Mouse (Mus musculus) limb, embryonic 11.5 days (tissue): ENCODE measurements around the gene Daglb. TPM values are rescaled to one million over a fixed set of nuclear protein-coding genes. Genes with fewer than 3 reads are reported as not detected.

Source experiments
- ATAC-seq: fragments of 200-750 bp; cut with Nextera tagmentation; 2 replicates; pipeline ENCODE4 v1.8.0; 2017; ENCODE audit warnings: low read depth; ENCODE audit not compliant: insufficient number of reproducible peaks, low FRiP score, low TSS enrichment
- DNase-seq: peaks from one replicate; pipeline ENCODE4 v3.0.0-alpha.2; 2015; ENCODE audit warnings: low spot score
- H3K27ac ChIP-seq: fragments of 300-500 bp; sonication (generic); replicated peaks from 2 replicates; pipeline ENCODE4 v1.5.1; 2014; ENCODE audit warnings: low read depth, mild to moderate bottlenecking, low read length
- H3K27me3 ChIP-seq: fragments of 300-500 bp; sonication (generic); 2 replicates; pipeline ENCODE4 v1.6.1; 2014; ENCODE audit warnings: mild to moderate bottlenecking, low read length, mixed read lengths; ENCODE audit not compliant: control insufficient read depth, insufficient read depth
- H3K36me3 ChIP-seq: fragments of 300-500 bp; sonication (generic); 2 replicates; pipeline ENCODE4 v1.6.1; 2014; ENCODE audit warnings: mild to moderate bottlenecking, low read length, moderate library complexity, mixed read lengths; ENCODE audit not compliant: control insufficient read depth, insufficient read depth
- H3K4me1 ChIP-seq: fragments of 300-500 bp; sonication (generic); 2 replicates; pipeline ENCODE4 v1.6.1; 2014; ENCODE audit warnings: low read length, mixed read lengths; ENCODE audit not compliant: control insufficient read depth, insufficient read depth
- H3K4me2 ChIP-seq: fragments of 300-500 bp; sonication (generic); 2 replicates; pipeline ENCODE4 v1.6.1; 2014; ENCODE audit warnings: low read depth, mild to moderate bottlenecking, moderate library complexity; ENCODE audit not compliant: severe bottlenecking
- H3K4me3 ChIP-seq: fragments of 300-500 bp; sonication (generic); 2 replicates; pipeline ENCODE4 v1.5.1; 2014; ENCODE audit warnings: low read depth, low read length
- H3K9ac ChIP-seq: fragments of 300-500 bp; sonication (generic); 2 replicates; pipeline ENCODE4 v1.6.1; 2014; ENCODE audit warnings: mild to moderate bottlenecking, low read length
- H3K9me3 ChIP-seq: fragments of 300-500 bp; sonication (generic); 2 replicates; pipeline ENCODE4 v1.6.1; 2016; ENCODE audit warnings: low read length; ENCODE audit not compliant: control insufficient read depth
- WGBS: fragments of 180-500 bp; shearing (Covaris S2); extraction: QIAGEN DNeasy Blood & Tissue Kit; methylation state at CpG from one replicate; pipeline ENCODE4 v1.1.7; 2014; 5-methylcytosine and 5-hydroxymethylcytosine counted together
- polyA plus RNA-seq: library from polyadenylated mRNA; unstranded; fragments of >200 nt; fragmentation: Nextera tagmentation; extraction: Ambion mirVana; gene quantifications from 2 replicates; pipeline ENCODE4 v1.2.1, GENCODE M21; 2014

The Daglb gene
- polyA plus RNA-seq, 1 experiment from 2014 or later = 9.4 TPM

GRCm38 (mm10) chr5:143502899-143503557, 38.6 kb downstream of the Daglb start:
- ATAC-seq (no peak), DNase-seq (no peak)
- Histone ChIP-seq H3K4me1 (no peaks in the 10 kb centered on the region), H3K9ac (no peak overlapping the region), H3K4me2 (no peak overlapping the region), H3K9me3 (no peaks in the 10 kb centered on the region), H3K4me3 (no peak overlapping the region), H3K27ac (no peak overlapping the region), H3K36me3 (peaks cover 11% of the 10 kb centered on the region), H3K27me3 (no peaks in the 10 kb centered on the region)
- WGBS = 92% methylated on average over 19 of the region's 19 CpGs

- H3K9me3 ChIP-seq = no peaks in the 10 kb centered on the region
- H3K27me3 ChIP-seq = no peaks in the 10 kb centered on the region
- no peak overlapping the region for H3K4me2 ChIP-seq
- no peak overlapping the region for H3K9ac ChIP-seq
- no peak overlapping the region for H3K27ac ChIP-seq
- WGBS = 95% methylated on average over 6 of the region's 6 CpGs
- ATAC-seq (no peak), DNase-seq (no peak)
- no peaks in the 10 kb centered on the region for H3K4me1 ChIP-seq
- H3K36me3 ChIP-seq = peaks cover 17% of the 10 kb centered on the region
- no peak overlapping the region for H3K4me3 ChIP-seq
Observed at GRCm38 (mm10) chr5:143503740-143504139, 39.4 kb downstream of the Daglb start.

GRCm38 (mm10) chr5:143504453-143504852, 40.1 kb downstream of the Daglb start:
- 75% methylated on average over 3 of the region's 3 CpGs for WGBS
- H3K9ac ChIP-seq = no peak overlapping the region
- no peak overlapping the region for H3K4me2 ChIP-seq
- no peak overlapping the region for H3K27ac ChIP-seq
- H3K4me3 ChIP-seq = no peak overlapping the region
- no peaks in the 10 kb centered on the region for H3K27me3 ChIP-seq
- no peak for ATAC-seq
- DNase-seq = peak; percentile 37
- no peaks in the 10 kb centered on the region for H3K9me3 ChIP-seq
- no peaks in the 10 kb centered on the region for H3K4me1 ChIP-seq
- peaks cover 17% of the 10 kb centered on the region for H3K36me3 ChIP-seq

GRCm38 (mm10) chr5:143505056-143505455, 40.7 kb downstream of the Daglb start:
- 93% methylated on average over 8 of the region's 8 CpGs for WGBS
- no peak for ATAC-seq
- H3K27ac ChIP-seq = no peak overlapping the region

GRCm38 (mm10) chr5:143505545-143505944, 41.2 kb downstream of the Daglb start:
- H3K4me1 ChIP-seq = no peaks in the 10 kb centered on the region
- H3K9me3 ChIP-seq = no peaks in the 10 kb centered on the region
- H3K27me3 ChIP-seq = no peaks in the 10 kb centered on the region
- H3K27ac ChIP-seq = no peak overlapping the region
- 91% methylated on average over 7 of the region's 7 CpGs for WGBS
- ATAC-seq = no peak
- peaks cover 19% of the 10 kb centered on the region for H3K36me3 ChIP-seq
- DNase-seq = no peak
- no peak overlapping the region for H3K9ac ChIP-seq
- no peak overlapping the region for H3K4me2 ChIP-seq
- no peak overlapping the region for H3K4me3 ChIP-seq

More at GRCm38 (mm10) chr5:143505056-143505455, 40.7 kb downstream of the Daglb start:
- peaks cover 19% of the 10 kb centered on the region for H3K36me3 ChIP-seq
- H3K4me3 ChIP-seq = no peak overlapping the region
- H3K9ac ChIP-seq = no peak overlapping the region
- no peak for DNase-seq
- H3K4me2 ChIP-seq = no peak overlapping the region
- no peaks in the 10 kb centered on the region for H3K4me1 ChIP-seq
- H3K27me3 ChIP-seq = no peaks in the 10 kb centered on the region
- H3K9me3 ChIP-seq = no peaks in the 10 kb centered on the region

- Histone ChIP-seq H3K9me3 (no peaks in the 10 kb centered on the region), H3K36me3 (peaks cover 28% of the 10 kb centered on the region), H3K27ac (no peak overlapping the region), H3K4me3 (no peak overlapping the region), H3K4me1 (no peaks in the 10 kb centered on the region), H3K27me3 (no peaks in the 10 kb centered on the region), H3K4me2 (no peak overlapping the region), H3K9ac (no peak overlapping the region)
- WGBS = 85% methylated on average over 9 of the region's 9 CpGs
- DNase-seq (no peak), ATAC-seq (no peak)
Observed at GRCm38 (mm10) chr5:143509294-143509693, 44.9 kb downstream of the Daglb start.

GRCm38 (mm10) chr5:143509737-143510136, 45.4 kb downstream of the Daglb start:
- no peak for ATAC-seq
- Histone ChIP-seq H3K4me1 (no peaks in the 10 kb centered on the region), H3K27ac (no peak overlapping the region), H3K4me3 (no peak overlapping the region), H3K9me3 (no peaks in the 10 kb centered on the region), H3K4me2 (no peak overlapping the region), H3K9ac (no peak overlapping the region), H3K27me3 (no peaks in the 10 kb centered on the region), H3K36me3 (peaks cover 30% of the 10 kb centered on the region)
- 86% methylated on average over 11 of the region's 11 CpGs for WGBS
- no peak for DNase-seq

- Histone ChIP-seq H3K4me1 (no peaks in the 10 kb centered on the region), H3K9me3 (no peaks in the 10 kb centered on the region), H3K4me3 (no peak overlapping the region), H3K36me3 (peaks cover 37% of the 10 kb centered on the region), H3K27ac (no peak overlapping the region), H3K9ac (no peak overlapping the region), H3K27me3 (no peaks in the 10 kb centered on the region), H3K4me2 (no peak overlapping the region)
- WGBS = 87% methylated on average over 4 of the region's 4 CpGs
- DNase-seq (no peak), ATAC-seq (no peak)
Observed at GRCm38 (mm10) chr5:143511577-143511976, 47.2 kb downstream of the Daglb start.

- H3K9me3 ChIP-seq = no peaks in the 10 kb centered on the region
- no peak overlapping the region for H3K4me3 ChIP-seq
- no peak for ATAC-seq
- H3K4me1 ChIP-seq = no peaks in the 10 kb centered on the region
- no peak for DNase-seq
- no peaks in the 10 kb centered on the region for H3K27me3 ChIP-seq
- 97% methylated on average over 4 of the region's 4 CpGs for WGBS
- peaks cover 38% of the 10 kb centered on the region for H3K36me3 ChIP-seq
- no peak overlapping the region for H3K27ac ChIP-seq
- no peak overlapping the region for H3K4me2 ChIP-seq
- no peak overlapping the region for H3K9ac ChIP-seq
Observed at GRCm38 (mm10) chr5:143512305-143512704, 47.9 kb downstream of the Daglb start.
